Mouse (Mus musculus) adrenal gland, postnatal 10 days (tissue): ENCODE data around the gene Klc2. TPM values are rescaled to one million over a fixed set of nuclear protein-coding genes. Genes with fewer than 3 reads are reported as not detected.
A peak's percentile ranks its signal among the peaks of the same experiment; 100 is the strongest.
"Not testable (repeated sequence)": the region's sequence is repeated elsewhere in the genome, so short reads cannot be mapped to it uniquely, and the experiment has no call there.

Source experiments
- DNase-seq: peaks from one replicate; pipeline ENCODE4 v3.0.0; 2021; ENCODE audit warnings: mixed read lengths
- total RNA-seq, 2 experiments: library from RNA; stranded (reverse); gene quantifications; 2 replicates each; pipeline ENCODE4 v1.2.3; 2021

Klc2 gene
- total RNA-seq, 2 experiments from 2014 or later = 28.0 to 40.2 TPM

DNA sequence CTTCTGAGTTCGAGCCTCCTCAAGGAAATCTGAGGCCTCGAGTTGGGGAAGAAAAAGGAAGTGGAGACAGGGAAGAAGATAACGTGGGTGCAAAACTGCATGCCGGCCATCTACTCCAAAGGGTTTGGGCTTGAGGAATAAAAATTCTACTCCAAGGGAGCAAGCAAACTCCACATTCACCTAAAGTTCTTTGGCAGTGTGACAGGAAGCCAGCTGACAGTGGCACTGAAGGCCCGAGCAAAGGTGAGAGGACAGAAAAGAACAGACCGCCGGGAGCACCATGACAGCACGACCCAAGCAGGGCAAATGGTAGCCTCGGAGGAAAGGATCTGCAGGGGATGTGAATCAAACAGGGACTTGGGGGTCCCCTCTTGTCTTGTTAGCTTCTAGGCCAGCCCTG, 12.3 kb downstream of the Klc2 start:
- DNase-seq = peak; percentile 46

GRCm38 (mm10) chr19:5098363-5099143, 19.8 kb downstream of the Klc2 start, which contains the start of gene Cnih2:
Gene Cnih2, minus strand, starts transcription at chr19:5098521.
- DNase-seq = peak; percentile 82

DNA sequence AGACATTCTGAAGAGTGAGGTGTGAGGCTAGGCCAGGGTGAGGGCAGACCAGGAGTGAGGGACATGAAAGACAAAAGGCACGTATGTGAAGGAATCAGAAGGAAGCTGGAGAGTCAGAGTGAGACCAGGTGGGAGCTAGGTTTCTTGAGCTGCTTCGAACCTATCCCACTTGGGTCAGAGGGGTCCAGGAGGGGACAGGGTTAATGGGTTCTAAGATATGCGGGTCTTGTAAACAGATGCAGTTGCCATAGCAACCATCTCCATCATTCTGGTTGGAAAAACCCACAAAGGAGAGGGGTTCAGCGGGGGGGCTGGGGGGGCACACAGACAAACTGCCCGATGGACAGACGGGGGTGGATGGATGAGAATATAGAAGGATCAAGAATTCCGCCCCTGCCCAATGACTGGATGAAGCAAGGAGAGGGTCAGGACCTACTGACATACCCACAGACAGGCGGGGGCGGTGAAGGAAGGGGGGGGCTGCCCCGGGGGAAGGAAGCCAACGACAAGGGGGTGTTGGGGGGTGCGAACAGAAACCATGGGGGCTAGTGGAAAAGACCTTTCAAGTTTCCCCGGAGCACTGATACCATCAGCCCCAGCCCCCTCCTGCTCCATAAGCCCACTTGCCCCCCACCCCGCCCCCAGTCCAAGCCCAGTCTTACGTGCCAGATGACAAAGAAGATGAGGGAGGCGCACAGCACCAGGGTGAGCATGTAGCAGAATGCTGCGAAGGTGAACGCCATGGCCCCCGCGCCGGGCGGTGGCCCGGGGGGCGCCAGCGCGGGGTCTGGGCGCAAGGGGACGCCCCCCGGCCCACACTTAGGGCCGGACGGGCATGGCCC, 20.6 kb downstream of the Klc2 start:
- no peak for DNase-seq

- no peak for DNase-seq
Measured at GRCm38 (mm10) chr19:5095887-5096474, 22.4 kb downstream of the Klc2 start.

DNA sequence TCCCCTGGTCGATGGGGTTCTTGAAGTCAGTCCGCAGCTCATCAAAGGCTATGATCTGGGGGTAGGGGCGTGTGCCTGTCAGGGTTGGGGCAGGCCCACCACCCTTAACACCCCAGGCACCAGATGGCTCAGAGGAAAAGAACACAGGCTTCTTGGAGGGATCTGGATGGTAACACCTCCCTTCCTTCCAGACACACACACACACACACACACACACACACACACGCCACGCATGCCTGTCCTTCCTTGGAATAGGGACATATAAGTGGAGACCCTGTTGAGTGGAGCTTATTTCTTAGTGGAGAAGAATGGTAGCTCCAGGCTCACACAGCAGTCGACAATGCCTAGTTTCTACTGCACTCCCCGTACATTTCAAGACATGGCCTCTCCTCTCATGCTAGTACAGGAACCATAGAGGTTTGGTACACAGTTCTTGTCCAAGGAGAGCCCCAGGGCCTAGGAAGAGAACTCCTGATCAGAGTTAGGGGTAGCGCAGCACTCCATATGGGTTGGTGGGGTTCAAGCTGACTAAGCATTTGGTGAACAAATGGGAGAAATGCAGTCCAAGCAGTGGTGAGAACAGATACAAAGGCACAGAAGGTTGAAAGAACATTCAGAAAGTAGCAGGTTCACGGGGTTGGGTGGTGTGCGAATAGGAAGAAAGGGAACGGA, 23.5 kb downstream of the Klc2 start:
- DNase-seq = no peak

- DNase-seq = peak; percentile 97
Measured at GRCm38 (mm10) chr19:5094243-5094632, 24.1 kb downstream of the Klc2 start.

- DNase-seq = no peak
Measured at GRCm38 (mm10) chr19:5093481-5094242, 24.7 kb downstream of the Klc2 start.

GRCm38 (mm10) chr19:5092083-5092482, 26.3 kb downstream of the Klc2 start:
- DNase-seq = no peak

DNA sequence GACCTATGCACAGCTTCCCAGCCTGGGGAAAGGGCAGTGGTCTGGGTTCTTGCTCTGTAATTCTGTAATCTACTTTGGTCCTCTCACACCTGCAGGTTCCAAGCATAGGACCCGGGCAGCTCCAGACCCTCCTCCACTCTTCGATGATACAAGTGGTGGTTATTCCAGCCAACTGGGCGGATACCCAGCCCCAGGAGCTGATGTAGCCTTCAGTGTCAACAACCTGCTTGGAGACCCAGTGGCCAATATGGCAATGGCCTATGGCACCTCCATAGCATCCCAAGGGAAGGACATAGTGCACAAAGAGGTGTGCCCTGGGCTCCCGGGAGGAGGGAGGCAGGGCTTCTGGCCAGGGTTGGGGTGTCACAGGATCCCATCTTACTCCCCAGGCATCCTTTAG, 29.0 kb downstream of the Klc2 start:
- no peak for DNase-seq

DNA sequence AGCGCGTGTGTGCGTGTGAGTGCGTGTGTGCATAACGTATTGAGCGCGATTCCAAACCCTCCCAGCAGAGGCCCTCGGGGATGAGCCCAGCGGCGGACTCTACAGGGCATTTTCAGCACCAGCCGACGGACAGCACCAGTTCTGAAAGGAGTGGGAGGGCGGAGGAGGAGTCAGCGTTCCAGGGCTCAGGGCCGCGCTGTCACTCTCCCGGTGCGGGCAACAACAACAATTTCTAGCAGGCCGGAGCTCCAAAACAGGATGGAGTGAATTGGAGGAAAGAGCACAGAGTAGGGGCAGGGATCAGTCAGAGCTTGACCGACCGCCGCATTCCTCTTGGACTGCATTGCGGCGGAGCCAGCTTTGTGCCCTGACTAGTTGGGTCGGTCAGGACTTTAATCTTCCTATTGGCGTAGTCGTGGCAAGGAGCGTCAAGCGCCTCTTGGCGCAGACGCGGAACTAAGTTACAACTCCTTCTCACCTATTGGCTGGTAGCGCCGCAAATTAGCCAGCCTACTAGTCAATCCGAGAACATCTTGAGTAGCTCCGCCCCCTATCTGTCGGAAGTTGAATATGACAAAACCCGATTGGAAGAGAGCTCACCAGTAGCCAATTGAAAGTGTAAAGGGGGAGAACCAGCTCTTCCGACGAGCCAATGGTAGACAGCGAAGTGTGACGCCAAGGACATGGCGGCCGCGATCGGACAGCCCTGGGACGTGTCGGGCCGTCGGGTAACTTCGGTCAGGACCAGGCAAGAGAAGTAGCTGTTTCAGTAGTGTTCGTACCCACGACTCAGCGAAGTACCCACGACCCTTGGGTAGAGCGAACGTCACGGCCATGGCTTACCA, 30.3 kb downstream of the Klc2 start, which contains the start of gene Yif1a:
Gene Yif1a, plus strand, starts transcription at position 655 of the 845 bp plus-strand sequence.
- DNase-seq = peak; percentile 95

DNA sequence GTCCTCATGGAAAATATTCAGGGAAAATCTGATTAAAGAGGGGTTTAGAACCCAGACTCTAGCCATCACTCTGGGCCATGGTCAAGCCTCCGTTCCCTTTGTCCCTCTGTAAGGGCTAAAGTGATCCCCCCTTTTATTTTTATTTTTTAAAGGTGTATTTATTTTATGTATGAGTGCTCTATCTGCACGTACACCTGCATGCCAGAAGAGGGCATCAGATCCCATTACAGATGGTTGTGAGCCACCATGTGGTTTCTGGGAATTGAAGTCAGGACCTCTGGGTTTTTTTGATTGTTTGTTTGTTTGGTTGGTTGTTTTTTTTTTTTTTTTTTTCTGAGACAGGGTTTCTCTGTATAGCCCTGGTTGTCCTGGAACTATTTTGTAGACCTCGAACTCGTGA, 31.8 kb downstream of the Klc2 start:
- DNase-seq = not testable (repeated sequence)

DNA sequence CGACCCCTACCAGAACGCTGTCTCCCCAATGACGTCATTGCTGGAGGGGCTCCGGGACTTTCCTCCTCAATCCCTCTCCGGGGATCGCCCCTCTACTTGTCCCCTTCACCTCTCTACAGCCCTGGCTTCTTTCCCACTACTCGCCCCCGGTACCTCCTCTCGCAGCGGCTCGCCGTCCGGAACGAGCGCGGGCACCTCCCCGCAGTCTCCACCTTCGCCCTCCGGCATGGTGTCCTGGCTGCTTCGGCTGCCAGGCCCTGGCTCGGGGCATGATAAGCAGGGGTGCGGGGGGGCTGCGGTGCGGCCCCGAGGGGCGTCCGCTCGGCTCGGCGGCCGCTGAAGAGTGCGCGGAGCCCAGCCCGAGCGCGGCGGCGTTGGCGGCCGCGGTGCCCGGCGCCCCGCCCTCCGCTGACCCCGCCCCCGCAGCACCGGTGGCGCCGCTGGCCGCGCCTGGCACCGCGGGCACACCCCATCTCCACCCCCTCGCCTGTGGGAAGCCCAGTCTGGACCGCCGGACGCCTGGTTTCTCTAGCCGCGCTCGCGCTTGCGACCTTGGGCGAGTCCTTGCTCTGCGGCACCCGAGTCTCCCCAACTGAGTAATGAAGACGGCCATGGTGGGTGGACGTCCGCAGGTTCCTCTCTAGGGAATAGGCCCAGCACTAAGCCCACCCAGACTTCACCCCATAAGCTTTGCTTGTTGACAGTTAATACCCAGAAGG, 33.1 kb downstream of the Klc2 start, which contains the start of gene Tmem151a:
Gene Tmem151a, minus strand, starts transcription at position 387 of the 719 bp plus-strand sequence.
- peak; percentile 75 for DNase-seq

GRCm38 (mm10) chr19:5084834-5085144, 33.6 kb downstream of the Klc2 start:
- no peak for DNase-seq

DNA sequence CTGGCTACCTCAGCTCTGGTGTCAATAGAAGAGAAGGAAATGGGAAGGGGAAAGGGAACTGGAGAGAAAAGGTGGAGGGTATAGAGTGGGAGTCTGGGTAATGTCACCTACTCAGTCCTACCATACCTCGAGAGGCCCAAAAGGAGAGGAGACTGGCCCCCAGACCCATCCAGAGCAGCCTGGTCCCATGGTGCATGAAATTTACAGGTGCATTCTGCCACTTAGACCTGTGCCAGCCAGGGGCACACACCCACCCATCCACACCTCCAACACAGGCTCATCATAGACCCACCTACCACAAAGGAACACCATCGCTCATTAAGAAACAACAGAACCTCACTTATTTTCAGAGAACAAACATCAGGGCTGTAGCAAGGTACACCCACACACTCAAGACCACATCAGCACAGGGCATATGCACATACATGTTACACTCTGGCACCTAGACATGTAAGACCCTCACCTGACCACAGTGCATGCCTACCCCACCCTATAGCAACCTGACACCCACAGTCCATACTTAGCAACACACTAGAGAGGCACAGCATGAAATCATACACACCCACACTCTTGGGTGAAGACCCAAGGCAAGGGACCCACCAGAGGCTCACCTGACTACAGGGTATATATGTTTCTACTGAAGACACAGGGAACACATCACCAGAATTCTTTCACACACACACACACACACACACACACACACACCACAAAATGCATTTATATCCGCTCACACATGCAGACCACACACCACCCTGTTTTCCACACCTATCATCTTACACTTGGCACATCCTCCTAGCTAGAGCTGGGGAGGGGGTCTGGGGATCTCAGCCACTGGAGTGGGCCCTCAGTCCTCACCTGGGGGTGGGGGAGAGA, 34.2 kb downstream of the Klc2 start:
- DNase-seq = no peak

GRCm38 (mm10) chr19:5082596-5082995, 35.8 kb downstream of the Klc2 start:
- DNase-seq = no peak

DNA sequence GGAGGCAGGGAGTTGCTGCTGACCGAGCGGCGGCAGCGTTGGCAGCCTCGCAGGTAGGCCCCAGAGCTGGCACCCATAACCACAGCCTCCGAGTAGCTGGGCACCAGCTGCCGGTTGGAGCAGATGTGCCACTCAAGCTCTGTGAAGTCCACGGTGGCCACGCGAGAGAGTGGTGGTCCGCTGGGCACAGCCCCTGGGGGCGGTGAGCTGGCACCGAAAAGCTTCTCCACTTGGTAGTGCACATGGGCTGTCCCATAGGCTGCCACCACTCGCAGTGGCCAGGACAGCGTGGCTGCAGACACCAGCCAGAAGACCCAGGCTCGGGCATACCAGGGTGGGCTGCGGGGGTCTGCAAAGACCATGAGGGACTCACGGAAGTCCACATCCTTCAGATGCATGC, 36.4 kb downstream of the Klc2 start:
- no peak for DNase-seq

DNA sequence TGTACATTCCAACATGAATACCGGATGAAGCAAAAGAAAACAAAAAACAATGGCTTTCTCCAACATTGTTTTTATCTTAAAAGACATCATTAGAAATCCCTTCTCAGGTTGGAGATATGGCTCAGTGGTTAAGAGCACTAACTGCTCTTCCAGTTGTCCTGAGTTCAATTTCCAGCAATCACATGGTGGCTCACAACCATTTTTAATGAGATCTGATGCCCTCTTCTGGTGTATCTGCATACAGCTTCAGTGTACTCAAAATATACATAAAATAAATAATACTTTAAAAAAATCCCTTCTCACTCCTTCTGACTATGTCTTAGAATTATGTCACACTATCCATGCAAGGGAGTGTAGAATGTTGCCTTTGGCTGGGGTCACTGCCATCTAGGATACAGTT, 39.1 kb downstream of the Klc2 start:
- DNase-seq = no peak

DNA sequence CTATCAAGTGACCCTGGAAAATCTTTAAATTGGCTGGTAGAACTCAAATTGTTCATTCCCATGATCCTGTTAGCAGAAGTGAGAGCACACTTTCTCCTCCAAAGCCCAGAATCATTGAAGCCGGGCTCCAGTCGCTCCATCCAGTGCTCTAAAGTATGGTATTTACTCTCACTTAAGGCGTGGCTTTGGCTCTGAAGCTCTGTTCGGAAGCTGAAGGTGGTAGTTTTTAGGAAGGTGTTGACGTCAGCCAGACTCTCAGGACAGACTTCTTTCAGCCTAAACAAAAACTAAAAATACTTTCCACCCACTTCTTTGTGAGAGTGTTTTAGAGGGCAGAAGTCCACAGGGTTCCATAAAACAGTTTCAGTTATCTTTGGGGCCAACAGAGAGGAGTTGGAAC, 44.8 kb downstream of the Klc2 start:
- DNase-seq = no peak

DNA sequence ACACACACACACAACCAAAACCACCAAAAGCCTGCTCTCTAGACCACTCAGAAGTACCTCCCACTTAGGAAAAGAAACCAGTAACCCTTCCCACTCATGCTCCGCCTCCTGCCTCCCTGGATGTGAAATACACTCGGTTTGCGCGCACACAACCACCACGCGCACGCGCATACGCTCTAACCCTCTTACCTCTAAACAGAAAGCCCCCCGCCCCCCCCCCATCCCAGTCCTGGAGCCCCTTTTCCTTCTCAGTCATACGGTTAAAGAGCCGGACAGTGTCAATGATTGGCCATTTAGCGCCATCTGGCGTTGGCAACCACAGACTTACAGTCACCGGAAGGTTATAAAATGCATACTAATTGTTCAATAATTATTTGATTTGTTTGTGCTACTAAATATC, 45.3 kb downstream of the Klc2 start:
- DNase-seq = peak; percentile 70
